Mouse (Mus musculus) liver, embryonic 12.5 days (tissue): ENCODE results near the gene Ccl7. TPM values are rescaled to one million over a fixed set of nuclear protein-coding genes. Genes with fewer than 3 reads are reported as not detected.

Source experiments
- ATAC-seq: fragments of 200-750 bp; cut with Nextera tagmentation; 2 replicates; pipeline ENCODE4 v1.8.0; 2017; ENCODE audit warnings: moderate number of reproducible peaks, mild to moderate bottlenecking, moderate library complexity
- H3K27ac ChIP-seq: fragments of 300-500 bp; sonication (generic); 2 replicates; pipeline ENCODE4 v1.5.1; 2016; ENCODE audit warnings: mild to moderate bottlenecking
- H3K27me3 ChIP-seq: fragments of 300-500 bp; sonication (generic); replicated peaks from 2 replicates; pipeline ENCODE4 v1.6.1; 2016; ENCODE audit warnings: mild to moderate bottlenecking, moderate library complexity
- H3K36me3 ChIP-seq: fragments of 300-500 bp; sonication (generic); 2 replicates; pipeline ENCODE4 v1.6.1; 2016; ENCODE audit warnings: mild to moderate bottlenecking, moderate library complexity
- H3K4me1 ChIP-seq: fragments of 300-500 bp; sonication (generic); 2 replicates; pipeline ENCODE4 v1.6.1; 2016
- H3K4me2 ChIP-seq: fragments of 300-500 bp; sonication (generic); 2 replicates; pipeline ENCODE4 v1.6.1; 2016; ENCODE audit warnings: mild to moderate bottlenecking, moderate library complexity
- H3K4me3 ChIP-seq: fragments of 300-500 bp; sonication (generic); 2 replicates; pipeline ENCODE4 v1.5.1; 2016; ENCODE audit warnings: mild to moderate bottlenecking, moderate library complexity
- H3K9ac ChIP-seq: fragments of 300-500 bp; sonication (generic); 2 replicates; pipeline ENCODE4 v1.6.1; 2016; ENCODE audit warnings: mild to moderate bottlenecking, moderate library complexity
- H3K9me3 ChIP-seq: fragments of 300-500 bp; sonication (generic); replicated peaks from 2 replicates; pipeline ENCODE4 v1.6.1; 2016; ENCODE audit warnings: mild to moderate bottlenecking, moderate library complexity
- WGBS: fragments of 180-500 bp; shearing (Covaris S2); methylation state at CpG from one replicate; pipeline ENCODE4 v1.1.7; 2016; ENCODE audit not compliant: insufficient replicate concordance; 5-methylcytosine and 5-hydroxymethylcytosine counted together
- polyA plus RNA-seq: library from polyadenylated mRNA; unstranded; fragments of >200 nt; fragmentation: Nextera tagmentation; extraction: Ambion mirVana; gene quantifications from 2 replicates; pipeline ENCODE4 v1.2.1, GENCODE M21; 2016

Gene Ccl7
- polyA plus RNA-seq, 1 experiment from 2014 or later, result 0.68 TPM

DNA sequence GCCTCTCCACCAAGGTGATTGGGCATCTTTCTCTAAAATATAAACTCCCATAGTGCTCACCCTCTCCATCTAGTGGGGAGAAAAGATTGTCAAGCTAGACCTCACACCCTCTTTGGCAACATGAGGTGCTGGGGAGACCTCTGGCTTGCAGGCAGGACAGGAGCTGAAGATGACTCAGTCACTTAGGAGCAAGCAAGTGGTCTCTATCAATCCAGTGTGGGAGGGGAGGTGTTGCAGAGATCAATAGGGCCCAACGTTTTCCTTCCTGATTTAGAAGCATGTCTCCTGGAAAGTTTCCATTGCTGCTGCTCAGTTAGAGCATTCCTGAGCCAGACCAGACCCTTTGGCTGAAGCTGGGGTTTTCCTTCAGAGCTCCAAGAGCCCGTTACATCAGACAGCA, 7.0 kb upstream of the Ccl7 start, which contains the start of gene Gm17268:
TSS of gene Gm17268 (minus strand) at position 28 of the 400 bp plus-strand sequence.
- no peaks in the 10 kb centered on the region for H3K9me3 ChIP-seq
- WGBS, result 40% methylated on average over 2 of the region's 2 CpGs
- no peaks in the 10 kb centered on the region for H3K27me3 ChIP-seq
- no peaks in the 10 kb centered on the region for H3K4me1 ChIP-seq
- H3K9ac ChIP-seq, result no peak within 1 kb of the TSS
- H3K27ac ChIP-seq, result no peak within 1 kb of the TSS
- H3K4me2 ChIP-seq, result no peak within 1 kb of the TSS
- ATAC-seq, result no peak
- no peaks in the 10 kb centered on the region for H3K36me3 ChIP-seq
- H3K4me3 ChIP-seq, result no peak within 1 kb of the TSS

DNA sequence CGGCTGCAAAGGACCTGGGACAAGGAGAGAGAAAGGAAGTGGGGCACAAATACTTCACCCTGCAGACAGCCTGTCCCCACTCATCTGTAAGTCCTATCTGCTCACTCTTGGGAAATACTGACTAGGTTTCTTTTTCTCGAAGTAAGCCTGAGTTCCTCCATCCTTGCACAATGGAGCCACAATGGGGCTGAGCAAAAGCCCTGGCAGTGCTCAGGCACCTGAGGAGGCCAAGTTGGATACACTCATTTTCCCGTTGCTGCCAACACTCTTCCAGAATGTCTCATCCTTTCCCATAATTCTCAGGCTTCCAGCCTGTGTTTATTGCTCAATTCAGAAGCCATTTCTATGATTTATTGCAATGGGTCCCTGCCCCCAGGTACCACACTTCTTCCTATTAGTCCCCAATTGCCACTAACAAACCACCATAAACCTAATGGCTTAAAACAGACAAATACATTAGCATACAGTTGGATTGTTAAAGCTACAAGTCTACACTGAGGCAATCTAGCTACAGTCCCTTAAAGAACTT, 6.3 kb upstream of the Ccl7 start:
- Histone ChIP-seq H3K27me3 (no peaks in the 10 kb centered on the region), H3K36me3 (no peaks in the 10 kb centered on the region), H3K9ac (no peak overlapping the region), H3K27ac (no peak overlapping the region), H3K4me1 (no peaks in the 10 kb centered on the region), H3K9me3 (no peaks in the 10 kb centered on the region), H3K4me2 (no peak overlapping the region), H3K4me3 (no peak overlapping the region)
- no peak for ATAC-seq
- WGBS, result 48% methylated on average over 3 of the region's 3 CpGs

DNA sequence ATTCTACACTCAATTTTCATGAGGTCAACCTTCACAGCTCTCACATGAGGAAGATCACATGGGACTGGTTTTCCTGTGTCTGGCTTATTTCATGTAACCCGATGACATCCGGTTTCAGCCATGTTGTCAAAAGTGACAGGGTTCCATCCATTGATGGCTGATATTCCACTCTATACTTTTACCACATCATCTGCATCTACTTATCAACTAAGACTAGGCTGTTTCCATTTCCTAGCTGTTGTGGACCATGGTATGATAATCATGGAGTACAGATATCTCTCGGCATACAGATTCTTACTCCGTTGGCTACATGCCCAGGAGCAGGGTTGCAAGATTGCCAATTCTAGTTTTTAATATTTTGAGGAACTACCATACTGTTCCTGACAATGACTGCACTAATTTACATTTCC, 3.8 kb upstream of the Ccl7 start:
- H3K4me2 ChIP-seq, result no peak overlapping the region
- no peak overlapping the region for H3K27ac ChIP-seq
- H3K27me3 ChIP-seq, result no peaks in the 10 kb centered on the region
- no peak overlapping the region for H3K9ac ChIP-seq
- no peak overlapping the region for H3K4me3 ChIP-seq
- WGBS, result 72% methylated on average over 4 of the region's 4 CpGs
- H3K4me1 ChIP-seq, result no peaks in the 10 kb centered on the region
- H3K36me3 ChIP-seq, result no peaks in the 10 kb centered on the region
- ATAC-seq, result no peak
- H3K9me3 ChIP-seq, result no peaks in the 10 kb centered on the region

DNA sequence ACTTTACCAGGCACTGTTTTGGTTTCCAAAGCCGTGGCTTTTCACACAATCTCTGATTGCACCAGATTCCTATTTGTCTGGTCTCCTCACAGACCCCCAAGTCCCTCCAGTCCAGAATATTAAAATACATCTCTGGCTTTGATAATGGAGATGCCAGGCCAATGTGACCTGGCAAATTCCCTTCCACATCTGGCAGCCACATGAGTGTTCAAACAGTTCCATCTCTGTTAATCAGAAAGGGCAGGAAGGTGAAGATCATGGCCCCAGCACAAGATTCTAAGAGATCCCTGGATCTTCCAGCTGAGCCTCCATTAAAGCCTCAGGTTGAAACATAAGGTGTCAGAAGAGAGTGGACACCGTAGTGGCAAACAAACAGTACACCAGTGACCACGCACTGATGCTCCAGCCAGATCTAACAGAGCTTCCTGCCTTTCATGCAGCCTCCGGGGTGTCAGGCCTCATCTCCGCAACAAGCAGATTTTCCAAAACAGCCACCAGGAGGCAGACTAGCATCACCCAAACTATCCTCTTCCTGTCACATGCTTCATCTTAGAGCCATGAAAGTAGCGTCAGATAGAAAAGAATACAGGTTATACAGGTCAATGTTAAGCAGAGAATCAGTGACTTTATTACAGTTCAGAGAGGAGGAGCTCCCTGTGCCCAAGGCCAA, 2.4 kb downstream of the Ccl7 start:
- H3K4me1 ChIP-seq, result no peaks in the 10 kb centered on the region
- no peak overlapping the region for H3K27ac ChIP-seq
- no peak overlapping the region for H3K4me2 ChIP-seq
- H3K4me3 ChIP-seq, result no peak overlapping the region
- H3K9ac ChIP-seq, result no peak overlapping the region
- ATAC-seq, result no peak
- no peaks in the 10 kb centered on the region for H3K27me3 ChIP-seq
- H3K9me3 ChIP-seq, result no peaks in the 10 kb centered on the region
- H3K36me3 ChIP-seq, result no peaks in the 10 kb centered on the region
- WGBS, result 37% methylated on average over 6 of the region's 6 CpGs

DNA sequence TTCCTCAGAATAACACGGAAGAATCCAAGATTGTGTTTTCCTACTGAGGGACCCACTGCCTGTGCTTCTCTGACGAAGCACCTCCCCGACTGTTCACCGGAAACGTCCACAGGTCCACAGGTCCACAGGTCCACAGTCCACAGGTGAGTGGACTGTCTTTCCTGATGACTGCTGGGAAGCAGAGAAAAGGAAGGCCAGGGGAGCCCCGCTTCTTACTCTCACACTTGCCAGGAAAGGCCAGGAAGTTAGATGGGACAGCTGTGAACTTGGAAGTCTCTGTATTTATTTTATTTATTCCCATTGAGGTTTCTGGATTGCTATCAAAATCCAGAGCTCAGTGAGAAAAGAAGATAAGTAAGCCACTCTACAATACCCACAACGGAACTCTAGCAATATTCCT, 8.3 kb downstream of the Ccl7 start:
- 71% methylated on average over 7 of the region's 7 CpGs for WGBS
- no peak for ATAC-seq

DNA sequence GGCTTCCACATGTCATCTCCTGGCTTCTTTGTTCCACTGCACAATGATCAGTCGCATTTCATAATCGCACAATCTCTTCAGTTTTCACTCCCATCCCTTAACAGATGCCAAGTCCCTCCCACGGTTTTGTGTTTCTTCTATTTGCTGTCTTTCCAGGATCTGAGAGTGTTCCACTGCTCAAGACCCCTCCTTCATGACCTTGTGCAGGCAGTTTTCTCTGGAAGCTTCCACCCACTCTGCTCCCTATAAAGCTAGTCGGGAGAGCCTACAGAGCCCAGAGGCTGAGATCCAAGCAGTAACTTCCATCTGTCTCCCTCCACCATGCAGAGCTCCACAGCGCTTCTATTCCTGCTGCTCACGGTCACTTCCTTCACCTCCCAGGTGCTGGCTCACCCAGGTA, 12.1 kb downstream of the Ccl7 start, which contains the start of gene Ccl11:
TSS of gene Ccl11 (plus strand) at position 178 of the 400 bp plus-strand sequence.
- Histone ChIP-seq H3K4me3 (no peak within 1 kb of the TSS), H3K27me3 (no peaks in the 10 kb centered on the region), H3K4me1 (no peaks in the 10 kb centered on the region), H3K9ac (no peak within 1 kb of the TSS), H3K4me2 (no peak within 1 kb of the TSS), H3K36me3 (no peaks in the 10 kb centered on the region), H3K9me3 (no peaks in the 10 kb centered on the region), H3K27ac (no peak within 1 kb of the TSS)
- 61% methylated on average over 6 of the region's 6 CpGs for WGBS
- no peak for ATAC-seq

More for the DNA sequence above, 8.3 kb downstream of the Ccl7 start:
- Histone ChIP-seq H3K4me3 (no peak overlapping the region), H3K27me3 (no peaks in the 10 kb centered on the region), H3K27ac (no peak overlapping the region), H3K9ac (no peak overlapping the region), H3K36me3 (no peaks in the 10 kb centered on the region), H3K4me1 (no peaks in the 10 kb centered on the region), H3K4me2 (no peak overlapping the region), H3K9me3 (no peaks in the 10 kb centered on the region)

DNA sequence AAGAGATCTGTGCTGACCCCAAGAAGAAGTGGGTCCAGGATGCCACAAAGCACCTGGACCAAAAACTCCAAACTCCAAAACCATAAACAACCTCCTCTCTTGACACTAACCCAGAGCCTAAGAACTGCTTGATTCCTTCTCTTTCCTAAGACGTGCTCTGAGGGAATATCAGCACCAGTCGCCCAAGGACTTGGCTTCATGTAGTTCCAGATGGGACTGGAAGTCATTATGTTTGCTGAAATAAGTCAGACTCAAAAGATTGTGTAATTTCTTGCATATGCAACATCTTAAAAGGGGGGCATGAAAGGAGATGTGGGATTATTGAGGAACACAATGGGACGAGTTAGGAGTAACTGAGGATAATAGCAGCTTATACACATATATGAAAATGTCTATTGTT, 16.7 kb downstream of the Ccl7 start:
- WGBS, result 54% methylated on average over 3 of the region's 3 CpGs
- ATAC-seq, result no peak

DNA sequence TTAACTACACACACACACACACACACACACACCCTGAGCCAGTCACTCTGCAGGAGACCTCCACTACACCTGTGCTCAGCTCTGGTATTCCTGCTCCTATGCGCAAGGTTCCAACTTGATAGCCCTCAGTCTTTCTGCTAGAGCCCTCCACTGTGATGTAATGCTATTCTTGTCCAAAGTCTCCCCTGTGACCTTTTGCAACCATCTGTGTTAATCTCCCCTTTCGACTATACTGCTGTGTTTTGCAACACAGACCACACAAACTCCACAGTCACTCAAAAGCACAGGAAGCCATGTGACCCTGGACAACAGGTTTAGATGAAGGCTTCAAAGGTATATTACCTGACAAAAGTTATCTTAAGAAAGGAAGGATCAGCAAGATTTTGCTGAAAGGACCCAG, 17.9 kb downstream of the Ccl7 start:
- H3K36me3 ChIP-seq, result no peaks in the 10 kb centered on the region
- WGBS, result 66% methylated on average over 2 of the region's 2 CpGs
- ATAC-seq, result no peak
- no peak overlapping the region for H3K9ac ChIP-seq
- H3K4me3 ChIP-seq, result no peak overlapping the region
- no peaks in the 10 kb centered on the region for H3K27me3 ChIP-seq
- no peaks in the 10 kb centered on the region for H3K9me3 ChIP-seq
- no peak overlapping the region for H3K4me2 ChIP-seq
- no peak overlapping the region for H3K27ac ChIP-seq
- no peaks in the 10 kb centered on the region for H3K4me1 ChIP-seq

More for the DNA sequence above, 16.7 kb downstream of the Ccl7 start:
- Histone ChIP-seq H3K27ac (no peak overlapping the region), H3K4me2 (no peak overlapping the region), H3K4me3 (no peak overlapping the region), H3K4me1 (no peaks in the 10 kb centered on the region), H3K36me3 (no peaks in the 10 kb centered on the region), H3K9ac (no peak overlapping the region), H3K9me3 (no peaks in the 10 kb centered on the region), H3K27me3 (no peaks in the 10 kb centered on the region)

DNA sequence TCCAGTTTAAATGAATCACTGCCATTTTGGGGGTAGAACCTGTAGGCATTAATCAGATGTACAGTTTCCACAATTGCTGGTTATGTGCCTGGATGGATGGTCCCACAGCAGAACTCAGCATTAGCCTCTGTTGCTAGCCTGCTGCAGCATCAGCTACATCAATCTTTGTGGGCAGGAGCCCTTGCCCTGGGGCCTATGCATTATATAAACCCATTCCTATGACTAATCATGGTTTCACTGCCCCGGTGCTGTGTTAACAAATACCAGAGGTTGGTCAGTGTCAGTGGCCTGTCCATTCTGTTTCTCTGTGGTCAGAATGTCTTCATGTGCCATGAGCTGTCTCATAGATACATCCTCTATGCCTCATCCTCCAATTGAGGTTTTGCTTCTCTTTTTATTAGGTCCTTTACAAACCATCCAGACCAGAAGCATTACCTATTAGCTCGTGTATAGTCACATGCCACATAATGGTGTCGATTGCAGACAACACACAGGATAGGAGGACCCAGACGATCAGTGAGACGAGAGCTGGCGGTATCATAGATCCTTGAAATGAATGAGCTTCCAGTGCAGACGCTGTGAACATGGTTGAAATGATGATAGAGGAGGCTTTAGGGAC, 21.6 kb downstream of the Ccl7 start:
- Histone ChIP-seq H3K4me2 (no peak overlapping the region), H3K27ac (no peak overlapping the region), H3K36me3 (no peaks in the 10 kb centered on the region), H3K4me3 (no peak overlapping the region), H3K9ac (no peak overlapping the region), H3K4me1 (no peaks in the 10 kb centered on the region), H3K27me3 (no peaks in the 10 kb centered on the region), H3K9me3 (no peaks in the 10 kb centered on the region)
- ATAC-seq, result no peak
- WGBS, result 65% methylated on average over 7 of the region's 7 CpGs

DNA sequence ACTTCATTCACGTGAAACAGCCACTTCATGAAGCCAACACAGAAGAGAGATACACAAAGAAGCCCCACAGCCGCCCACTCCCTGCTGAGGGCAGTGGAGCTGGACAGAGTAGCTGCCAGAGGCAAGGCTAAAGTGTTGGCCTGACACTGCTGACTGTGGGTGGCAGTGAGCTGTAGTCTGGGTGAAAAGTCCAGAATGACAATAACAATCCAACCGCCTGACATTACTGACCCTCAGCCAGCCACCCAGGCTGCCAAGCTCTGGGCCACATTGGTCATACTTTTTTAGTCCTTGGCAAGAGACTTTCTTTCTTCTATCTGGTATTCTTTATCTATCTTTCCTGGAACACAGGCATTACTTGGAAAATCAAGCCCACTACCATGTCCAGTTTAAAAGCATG, 25.6 kb downstream of the Ccl7 start:
- no peak overlapping the region for H3K9ac ChIP-seq
- no peaks in the 10 kb centered on the region for H3K36me3 ChIP-seq
- no peak overlapping the region for H3K4me3 ChIP-seq
- ATAC-seq, result no peak
- H3K27me3 ChIP-seq, result no peaks in the 10 kb centered on the region
- H3K4me2 ChIP-seq, result no peak overlapping the region
- 0 out of 2 replicates have a peak, but pooled peaks cover 6% of the 10 kb centered on the region for H3K9me3 ChIP-seq
- no peak overlapping the region for H3K27ac ChIP-seq
- H3K4me1 ChIP-seq, result no peaks in the 10 kb centered on the region
- 66% methylated on average over 3 of the region's 3 CpGs for WGBS

DNA sequence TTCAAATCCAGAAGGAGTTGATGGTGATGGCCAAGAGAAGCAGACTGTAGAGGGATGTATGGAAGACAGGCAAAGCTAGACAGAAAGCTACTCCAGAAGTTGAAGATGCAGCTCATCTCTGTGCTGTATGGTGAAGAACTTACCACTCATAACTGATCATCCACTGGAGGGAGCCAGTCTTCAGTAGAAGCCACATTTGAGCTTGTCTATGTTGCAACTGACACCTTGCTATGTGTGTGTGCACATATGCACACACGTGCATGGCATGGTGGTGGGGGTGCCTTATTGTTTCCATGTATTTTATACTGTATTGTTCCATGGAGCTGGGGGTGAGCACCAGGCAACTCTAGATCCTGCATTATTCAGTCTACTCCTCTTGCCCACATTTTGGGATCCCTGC, 26.9 kb downstream of the Ccl7 start:
- 0 out of 2 replicates have a peak, but pooled peaks cover 6% of the 10 kb centered on the region for H3K9me3 ChIP-seq
- H3K4me3 ChIP-seq, result no peak overlapping the region
- no peaks in the 10 kb centered on the region for H3K36me3 ChIP-seq
- H3K4me2 ChIP-seq, result no peak overlapping the region
- H3K27ac ChIP-seq, result no peak overlapping the region
- 54% methylated on average over 1 of the region's 1 CpGs for WGBS
- H3K9ac ChIP-seq, result no peak overlapping the region
- no peak for ATAC-seq
- no peaks in the 10 kb centered on the region for H3K4me1 ChIP-seq
- H3K27me3 ChIP-seq, result no peaks in the 10 kb centered on the region

DNA sequence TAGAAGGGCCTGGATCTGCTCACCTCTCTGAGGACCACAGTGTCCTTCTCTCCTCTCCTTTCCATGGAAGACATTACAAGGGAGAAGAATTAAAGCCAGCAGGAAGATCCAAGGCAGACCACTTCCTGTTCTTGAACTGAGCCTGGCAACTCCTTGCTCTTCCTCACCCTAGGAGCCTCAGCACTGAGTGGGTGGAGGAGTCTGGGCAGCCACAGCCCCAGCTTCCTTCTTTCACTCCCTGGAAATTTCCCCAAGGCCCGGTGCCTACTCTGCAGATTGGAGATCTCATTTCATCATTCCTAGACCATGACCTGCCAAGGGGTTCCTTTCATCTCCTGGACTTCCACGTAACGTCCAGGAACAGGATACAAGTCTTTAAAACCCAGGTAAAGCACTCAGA, 27.5 kb downstream of the Ccl7 start:
- H3K27me3 ChIP-seq, result no peaks in the 10 kb centered on the region
- 56% methylated on average over 3 of the region's 3 CpGs for WGBS
- H3K4me1 ChIP-seq, result no peaks in the 10 kb centered on the region
- 0 out of 2 replicates have a peak, but pooled peaks cover 6% of the 10 kb centered on the region for H3K9me3 ChIP-seq
- H3K4me2 ChIP-seq, result no peak overlapping the region
- no peak overlapping the region for H3K27ac ChIP-seq
- H3K4me3 ChIP-seq, result no peak overlapping the region
- H3K9ac ChIP-seq, result no peak overlapping the region
- no peaks in the 10 kb centered on the region for H3K36me3 ChIP-seq
- no peak for ATAC-seq
